Mouse (Mus musculus): ENCODE results near the gene Pgs1. TPM values are rescaled to one million over a fixed set of nuclear protein-coding genes. Genes with fewer than 3 reads are reported as not detected.

Pgs1 gene
- polyA plus RNA-seq, 1 experiment = 74.3 TPM

- no peak for DNase-seq (ENCODE audit: extremely low spot score in 1 of 2, low spot score in 1 of 2)
These were observed 45.0 kb downstream of the Pgs1 start for GRCm38 (mm10) chr11:118031134-118031533.

- no peak for DNase-seq (ENCODE audit: extremely low spot score in 1 of 2, low spot score in 1 of 2)
These were observed 48.3 kb downstream of the Pgs1 start for GRCm38 (mm10) chr11:118034395-118034794.

- DNase-seq (ENCODE audit: extremely low spot score in 1 of 2, low spot score in 1 of 2) = no peak
These were observed 49.0 kb downstream of the Pgs1 start for GRCm38 (mm10) chr11:118035068-118035467.

GRCm38 (mm10) chr11:118042791-118043190 lies 56.7 kb downstream of the Pgs1 start:
- no peak for DNase-seq (ENCODE audit: extremely low spot score in 1 of 2, low spot score in 1 of 2)

- DNase-seq (ENCODE audit: extremely low spot score in 1 of 2, low spot score in 1 of 2) = peak; percentile 20 to 56
These were observed 57.3 kb downstream of the Pgs1 start for GRCm38 (mm10) chr11:118043293-118043907.

GRCm38 (mm10) chr11:118049641-118050040 lies 63.5 kb downstream of the Pgs1 start:
- DNase-seq (ENCODE audit: extremely low spot score in 1 of 2, low spot score in 1 of 2) = no peak

- no peak for DNase-seq (ENCODE audit: extremely low spot score in 1 of 2, low spot score in 1 of 2)
These were observed 64.1 kb downstream of the Pgs1 start for GRCm38 (mm10) chr11:118050174-118050573.

GRCm38 (mm10) chr11:118058367-118058766 lies 72.3 kb downstream of the Pgs1 start:
- no peak for DNase-seq (ENCODE audit: extremely low spot score in 1 of 2, low spot score in 1 of 2)

GRCm38 (mm10) chr11:118058872-118059271 lies 72.8 kb downstream of the Pgs1 start:
- DNase-seq (ENCODE audit: extremely low spot score in 1 of 2, low spot score in 1 of 2) = no peak

GRCm38 (mm10) chr11:118060038-118060437 lies 73.9 kb downstream of the Pgs1 start:
- no peak for DNase-seq (ENCODE audit: extremely low spot score in 1 of 2, low spot score in 1 of 2)

GRCm38 (mm10) chr11:118067588-118067987 lies 81.5 kb downstream of the Pgs1 start:
- DNase-seq (ENCODE audit: extremely low spot score in 1 of 2, low spot score in 1 of 2) = no peak

- DNase-seq (ENCODE audit: extremely low spot score in 1 of 2, low spot score in 1 of 2) = no peak
These were observed 82.8 kb downstream of the Pgs1 start for GRCm38 (mm10) chr11:118068812-118069332.

- no peak for DNase-seq (ENCODE audit: extremely low spot score in 1 of 2, low spot score in 1 of 2)
These were observed 85.3 kb downstream of the Pgs1 start for GRCm38 (mm10) chr11:118071227-118071912.

Other genes with a start within 250 kb of the Pgs1 start
- 0.42 and 0.50 TPM in 2 replicates for gene Tmc8, start 204.2 kb upstream of the Pgs1 start, polyA plus RNA-seq (2012; rRNA removed)
- 7.1 and 7.2 TPM in 2 replicates for gene Tmc6, start 204.1 kb upstream of the Pgs1 start, polyA plus RNA-seq (2012; rRNA removed)
- 0.23 and 0.32 TPM in 2 replicates for gene 6030468B19Rik, start 188.6 kb upstream of the Pgs1 start, polyA plus RNA-seq (2012; rRNA removed)
- gene Gm20708, start 176.6 kb upstream of the Pgs1 start, polyA plus RNA-seq (2012; rRNA removed) = 0.61 and 1.3 TPM in 2 replicates
- gene Syngr2, start 176.6 kb upstream of the Pgs1 start, polyA plus RNA-seq (2012; rRNA removed) = 11.0 and 11.9 TPM in 2 replicates
- 4.1 and 4.3 TPM in 2 replicates for gene Afmid, start 160.4 kb upstream of the Pgs1 start, polyA plus RNA-seq (2012; rRNA removed)
- gene Tk1, start 160.2 kb upstream of the Pgs1 start, polyA plus RNA-seq (2012; rRNA removed) = 1.5 and 1.6 TPM in 2 replicates
- gene Birc5, start 137.0 kb upstream of the Pgs1 start, polyA plus RNA-seq (2012; rRNA removed) = 2.8 and 3.4 TPM in 2 replicates
- not detected in 2 replicates for gene Tmem235, start 125.5 kb upstream of the Pgs1 start, polyA plus RNA-seq (2012; rRNA removed)
- gene Tha1, start 112.8 kb upstream of the Pgs1 start, polyA plus RNA-seq (2012; rRNA removed) = 9.0 and 9.1 TPM in 2 replicates
- 4.5 and 5.8 TPM in 2 replicates for gene Socs3, start 16.2 kb upstream of the Pgs1 start, polyA plus RNA-seq (2012; rRNA removed)
- gene Dnah17, start 144.3 kb downstream of the Pgs1 start, polyA plus RNA-seq (2012; rRNA removed) = 0.21 and 0.24 TPM in 2 replicates